Mouse (Mus musculus) heart, postnatal 0 days (tissue): ENCODE measurements around the gene Tmprss2.

Source experiments
- CTCF ChIP-seq: IDR thresholded peaks from 2 replicates; pipeline ENCODE4 v1.5.1; 2016; ENCODE audit warnings: antibody characterized with exemption, control low read depth, low read depth
- EP300 ChIP-seq: IDR thresholded peaks from 2 replicates; pipeline ENCODE4 v1.6.1; 2016; ENCODE audit warnings: antibody characterized with exemption, low read depth

GRCm38 (mm10) chr16:97639630-97640029 is 28.6 kb upstream of the Tmprss2 start:
- TF ChIP-seq CTCF (no peak), EP300 (no peak)
